Mouse (Mus musculus): ENCODE results near the gene D5Ertd579e. TPM values are rescaled to one million over a fixed set of nuclear protein-coding genes. Genes with fewer than 3 reads are reported as not detected.

The D5Ertd579e gene
- polyA plus RNA-seq, 1 experiment = 356 TPM

GRCm38 (mm10) chr5:36564530-36564929, 131.3 kb downstream of the D5Ertd579e start:
- Histone ChIP-seq H3K27ac (ENCODE audit: insufficient read depth, low read depth, low read length) (no peak overlapping the region), H3K4me1 (ENCODE audit: control insufficient read depth, insufficient read depth, low read length) (peaks cover 11% of the 10 kb centered on the region), H3K4me3 (ENCODE audit: insufficient read depth, low read depth, low read length) (no peak overlapping the region)
- TF ChIP-seq CTCF (IDR thresholded peaks at IDR 0.05; ENCODE audit: insufficient read depth, low read depth, low read length) = no peak
- no peak for TF ChIP-seq POLR2A (IDR thresholded peaks at IDR 0.05; ENCODE audit: insufficient read depth, low read depth, low read length)
- WGBS = 91% methylated on average over 9 of the region's 9 CpGs

GRCm38 (mm10) chr5:36563741-36564140, 132.1 kb downstream of the D5Ertd579e start:
- H3K27ac ChIP-seq (ENCODE audit: insufficient read depth, low read depth, low read length) = no peak overlapping the region
- WGBS = 82% methylated on average over 6 of the region's 6 CpGs
- TF ChIP-seq POLR2A (IDR thresholded peaks at IDR 0.05; ENCODE audit: insufficient read depth, low read depth, low read length) (no peak), CTCF (IDR thresholded peaks at IDR 0.05; ENCODE audit: insufficient read depth, low read depth, low read length) (no peak)

GRCm38 (mm10) chr5:36562791-36563445, 132.9 kb downstream of the D5Ertd579e start:
- TF ChIP-seq POLR2A (IDR thresholded peaks at IDR 0.05; ENCODE audit: insufficient read depth, low read depth, low read length) = no peak
- TF ChIP-seq CTCF (IDR thresholded peaks at IDR 0.05; ENCODE audit: insufficient read depth, low read depth, low read length) = no peak
- Histone ChIP-seq H3K4me3 (ENCODE audit: insufficient read depth, low read depth, low read length) (no peak overlapping the region), H3K4me1 (ENCODE audit: control insufficient read depth, insufficient read depth, low read length) (peaks cover 11% of the 10 kb centered on the region), H3K27ac (ENCODE audit: insufficient read depth, low read depth, low read length) (no peak overlapping the region)
- 88% methylated on average over 10 of the region's 10 CpGs for WGBS

More at GRCm38 (mm10) chr5:36563741-36564140, 132.1 kb downstream of the D5Ertd579e start:
- Histone ChIP-seq H3K4me3 (ENCODE audit: insufficient read depth, low read depth, low read length) (no peak overlapping the region), H3K4me1 (ENCODE audit: control insufficient read depth, insufficient read depth, low read length) (peaks cover 11% of the 10 kb centered on the region)

GRCm38 (mm10) chr5:36561509-36561908, 134.3 kb downstream of the D5Ertd579e start:
- Histone ChIP-seq H3K4me1 (ENCODE audit: control insufficient read depth, insufficient read depth, low read length) (peaks cover 13% of the 10 kb centered on the region), H3K4me3 (ENCODE audit: insufficient read depth, low read depth, low read length) (no peak overlapping the region), H3K27ac (ENCODE audit: insufficient read depth, low read depth, low read length) (no peak overlapping the region)
- WGBS = 70% methylated on average over 4 of the region's 4 CpGs
- TF ChIP-seq CTCF (IDR thresholded peaks at IDR 0.05; ENCODE audit: insufficient read depth, low read depth, low read length) = no peak
- TF ChIP-seq POLR2A (IDR thresholded peaks at IDR 0.05; ENCODE audit: insufficient read depth, low read depth, low read length) = no peak

- no peak overlapping the region for H3K27ac ChIP-seq (ENCODE audit: insufficient read depth, low read depth, low read length)
- TF ChIP-seq CTCF (IDR thresholded peaks at IDR 0.05; ENCODE audit: insufficient read depth, low read depth, low read length) (no peak), POLR2A (IDR thresholded peaks at IDR 0.05; ENCODE audit: insufficient read depth, low read depth, low read length) (no peak)
- peaks cover 10% of the 10 kb centered on the region for H3K4me1 ChIP-seq (ENCODE audit: control insufficient read depth, insufficient read depth, low read length)
- H3K4me3 ChIP-seq (ENCODE audit: insufficient read depth, low read depth, low read length) = no peak overlapping the region
- 96% methylated on average over 4 of the region's 4 CpGs for WGBS
Measured at GRCm38 (mm10) chr5:36560490-36560889, 135.3 kb downstream of the D5Ertd579e start.

- WGBS = 87% methylated on average over 6 of the region's 6 CpGs
Measured at GRCm38 (mm10) chr5:36559510-36560235, 136.2 kb downstream of the D5Ertd579e start.

GRCm38 (mm10) chr5:36559106-36559505, 136.7 kb downstream of the D5Ertd579e start:
- Histone ChIP-seq H3K4me1 (ENCODE audit: control insufficient read depth, insufficient read depth, low read length) (peaks cover 10% of the 10 kb centered on the region), H3K4me3 (ENCODE audit: insufficient read depth, low read depth, low read length) (no peak overlapping the region), H3K27ac (ENCODE audit: insufficient read depth, low read depth, low read length) (no peak overlapping the region)
- TF ChIP-seq CTCF (IDR thresholded peaks at IDR 0.05; ENCODE audit: insufficient read depth, low read depth, low read length) (no peak), POLR2A (IDR thresholded peaks at IDR 0.05; ENCODE audit: insufficient read depth, low read depth, low read length) (no peak)
- 74% methylated on average over 5 of the region's 5 CpGs for WGBS

More at GRCm38 (mm10) chr5:36559510-36560235, 136.2 kb downstream of the D5Ertd579e start:
- TF ChIP-seq CTCF (IDR thresholded peaks at IDR 0.05; ENCODE audit: insufficient read depth, low read depth, low read length) = no peak
- no peak for TF ChIP-seq POLR2A (IDR thresholded peaks at IDR 0.05; ENCODE audit: insufficient read depth, low read depth, low read length)
- peaks cover 10% of the 10 kb centered on the region for H3K4me1 ChIP-seq (ENCODE audit: control insufficient read depth, insufficient read depth, low read length)
- no peak overlapping the region for H3K27ac ChIP-seq (ENCODE audit: insufficient read depth, low read depth, low read length)
- no peak overlapping the region for H3K4me3 ChIP-seq (ENCODE audit: insufficient read depth, low read depth, low read length)

- 86% methylated on average over 2 of the region's 2 CpGs for WGBS
- Histone ChIP-seq H3K4me3 (ENCODE audit: insufficient read depth, low read depth, low read length) (no peak overlapping the region), H3K27ac (ENCODE audit: insufficient read depth, low read depth, low read length) (no peak overlapping the region), H3K4me1 (ENCODE audit: control insufficient read depth, insufficient read depth, low read length) (peaks cover 10% of the 10 kb centered on the region)
- TF ChIP-seq CTCF (IDR thresholded peaks at IDR 0.05; ENCODE audit: insufficient read depth, low read depth, low read length) (no peak), POLR2A (IDR thresholded peaks at IDR 0.05; ENCODE audit: insufficient read depth, low read depth, low read length) (no peak)
Measured at GRCm38 (mm10) chr5:36558526-36558925, 137.3 kb downstream of the D5Ertd579e start.
